Mouse (Mus musculus): Measurements from ENCODE around the gene Trmt10b. TPM values are rescaled to one million over a fixed set of nuclear protein-coding genes. Genes with fewer than 3 reads are reported as not detected.
A peak's percentile ranks its signal among the peaks of the same experiment; 100 is the strongest.

Trmt10b gene
- polyA plus RNA-seq (2012), result 0.53 and 2.0 TPM in 2 replicates

- no peak for TF ChIP-seq GATA1 (IDR thresholded peaks at IDR 0.05; ENCODE audit: low read length)
These were observed at the start of gene Trmt10b for GRCm38 (mm10) chr4:45296662-45297564. Gene Trmt10b (plus strand): TSS chr4:45297127.

- TF ChIP-seq GATA1 (IDR thresholded peaks at IDR 0.05; ENCODE audit: low read length), result no peak
These were observed 45.7 kb upstream of the Trmt10b start for GRCm38 (mm10) chr4:45251265-45251664.

DNA sequence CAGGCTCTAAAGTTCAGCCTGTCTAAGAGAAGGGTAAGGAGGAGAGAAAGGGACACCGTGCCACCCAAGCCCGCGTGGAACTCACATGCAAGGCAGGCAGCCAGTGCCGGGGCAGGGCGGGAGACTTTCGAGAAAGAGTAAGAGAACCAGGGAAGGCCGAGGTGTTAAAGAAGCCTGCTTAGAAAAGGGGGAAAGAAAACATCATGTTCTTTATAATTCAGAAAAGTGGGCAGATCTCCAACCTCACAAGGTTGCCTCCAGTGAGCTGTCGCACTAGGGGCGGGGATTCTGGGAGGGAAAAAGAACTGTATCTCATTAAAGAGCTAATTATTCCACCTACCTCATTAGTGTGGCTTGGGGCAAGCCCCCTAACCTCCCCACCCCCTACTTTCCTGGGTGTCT is 44.1 kb upstream of the Trmt10b start:
- TF ChIP-seq GATA1 (IDR thresholded peaks at IDR 0.05; ENCODE audit: low read length), result no peak

DNA sequence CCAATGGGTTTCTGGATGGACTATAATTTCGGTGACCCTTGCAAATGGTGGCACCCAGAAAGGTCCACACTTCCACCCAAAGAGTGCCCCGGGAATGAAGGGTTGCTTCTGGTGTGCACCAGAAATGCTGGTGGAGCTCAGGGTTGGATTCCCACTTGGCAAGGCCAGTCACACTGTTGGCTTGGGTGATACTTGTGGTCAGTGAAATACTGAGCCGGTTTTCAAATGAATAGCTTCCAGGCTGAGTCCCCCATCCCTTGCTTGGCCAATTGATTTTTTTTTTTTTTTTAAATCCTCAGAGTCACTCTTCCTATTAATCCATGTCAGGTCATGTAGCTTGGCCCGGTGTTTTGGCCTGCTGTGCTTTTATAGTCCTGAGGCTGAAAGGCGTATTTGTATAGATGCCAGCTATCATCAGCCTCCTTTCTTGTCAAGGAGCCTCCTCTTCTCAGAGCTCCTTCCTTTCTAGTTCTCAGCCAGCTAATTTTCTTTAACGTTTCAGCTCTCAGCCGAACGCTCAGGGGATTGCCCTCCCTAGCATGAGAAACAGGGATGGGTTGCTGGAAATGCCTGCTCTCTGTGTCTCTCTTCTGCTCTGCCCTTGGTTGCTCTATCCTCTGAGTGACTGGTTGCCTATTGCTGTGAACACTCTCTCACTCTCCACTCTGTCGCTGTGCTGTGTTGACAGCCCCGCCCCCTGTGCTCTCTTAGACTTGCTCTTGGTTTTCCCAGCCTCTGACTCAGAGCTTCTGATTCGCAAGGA is 42.9 kb upstream of the Trmt10b start:
- no peak for TF ChIP-seq GATA1 (IDR thresholded peaks at IDR 0.05; ENCODE audit: low read length)

DNA sequence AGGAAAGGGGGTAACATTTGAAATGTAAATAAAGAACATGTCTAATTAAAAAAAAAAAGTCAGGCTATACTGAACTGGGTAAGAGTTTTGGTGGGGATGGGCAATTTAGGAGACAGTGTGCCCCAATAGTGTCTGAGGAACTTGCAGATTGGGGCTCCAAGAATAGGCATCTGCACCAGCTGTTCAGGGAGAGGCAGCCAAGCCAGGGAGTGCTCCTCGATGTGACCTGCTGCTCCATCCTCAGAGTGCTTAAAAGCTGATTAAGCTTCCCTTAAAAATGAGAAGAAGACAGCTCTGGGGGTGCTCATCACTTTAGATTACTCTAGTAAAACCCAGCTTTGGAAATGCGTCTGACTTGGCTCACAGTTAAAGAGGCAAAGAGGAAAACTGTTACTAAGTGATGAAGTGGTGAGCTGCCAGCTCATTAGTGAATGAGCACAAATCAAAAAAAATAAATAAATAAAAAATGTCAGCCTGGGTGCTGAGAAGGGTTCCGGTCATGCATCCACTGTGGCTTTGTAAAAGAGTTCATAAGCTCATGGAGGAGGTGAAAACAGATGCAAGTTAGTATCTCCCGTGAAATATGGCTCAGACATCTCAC is 37.6 kb upstream of the Trmt10b start:
- no peak for TF ChIP-seq GATA1 (IDR thresholded peaks at IDR 0.05; ENCODE audit: low read length)

GRCm38 (mm10) chr4:45261551-45261950 is 35.4 kb upstream of the Trmt10b start:
- TF ChIP-seq GATA1 (IDR thresholded peaks at IDR 0.05; ENCODE audit: low read length), result no peak

GRCm38 (mm10) chr4:45267883-45268282 is 29.0 kb upstream of the Trmt10b start:
- peak; percentile 76 for TF ChIP-seq GATA1 (IDR thresholded peaks at IDR 0.05; ENCODE audit: low read length)

GRCm38 (mm10) chr4:45271041-45271452 is 25.9 kb upstream of the Trmt10b start:
- no peak for TF ChIP-seq GATA1 (IDR thresholded peaks at IDR 0.05; ENCODE audit: low read length)

DNA sequence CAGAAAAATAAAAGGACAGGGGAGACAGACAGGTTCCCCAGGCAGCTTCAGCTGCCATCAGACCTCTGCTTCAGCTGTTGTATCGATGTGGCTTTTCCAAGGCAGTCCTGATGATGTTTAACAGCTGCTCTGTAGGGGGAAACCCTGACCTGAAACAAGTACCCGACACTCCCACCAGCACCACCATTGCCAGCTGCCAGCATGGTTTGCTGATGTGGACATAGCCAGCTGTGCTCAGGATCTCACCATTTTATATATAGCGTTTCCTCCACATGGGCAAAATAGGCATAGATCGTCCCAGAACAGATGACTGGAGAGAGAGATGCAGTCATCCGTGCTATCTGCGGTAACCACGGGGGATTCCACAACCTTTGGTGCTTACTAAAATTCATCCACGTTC is 21.2 kb upstream of the Trmt10b start:
- TF ChIP-seq GATA1 (IDR thresholded peaks at IDR 0.05; ENCODE audit: low read length), result no peak

DNA sequence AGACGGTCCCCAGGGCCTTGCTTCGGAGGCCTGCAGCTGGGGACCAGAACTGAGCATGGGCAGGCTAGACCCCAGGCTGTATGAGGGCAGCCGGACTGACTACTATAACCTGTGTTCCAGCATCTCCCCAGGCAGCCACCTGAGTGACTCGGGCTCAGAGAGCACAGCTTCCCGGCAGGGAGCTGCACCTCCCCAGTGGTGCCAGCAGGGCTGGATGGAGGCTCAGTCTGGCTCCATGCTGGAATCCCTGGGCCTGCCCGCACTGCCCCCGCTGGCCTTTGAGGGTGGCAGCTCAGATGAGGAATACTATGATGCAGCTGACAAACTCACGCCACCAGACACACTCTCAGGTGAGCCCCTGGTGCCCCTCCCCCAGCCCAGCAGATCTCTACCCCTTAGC is 17.6 kb upstream of the Trmt10b start:
- no peak for TF ChIP-seq GATA1 (IDR thresholded peaks at IDR 0.05; ENCODE audit: low read length)

- no peak for TF ChIP-seq GATA1 (IDR thresholded peaks at IDR 0.05; ENCODE audit: low read length)
These were observed 16.9 kb upstream of the Trmt10b start for GRCm38 (mm10) chr4:45279981-45280548.

- no peak for TF ChIP-seq GATA1 (IDR thresholded peaks at IDR 0.05; ENCODE audit: low read length)
These were observed 10.6 kb upstream of the Trmt10b start for GRCm38 (mm10) chr4:45286318-45286717.

- no peak for TF ChIP-seq GATA1 (IDR thresholded peaks at IDR 0.05; ENCODE audit: low read length)
These were observed 9.0 kb upstream of the Trmt10b start for GRCm38 (mm10) chr4:45287906-45288305.

DNA sequence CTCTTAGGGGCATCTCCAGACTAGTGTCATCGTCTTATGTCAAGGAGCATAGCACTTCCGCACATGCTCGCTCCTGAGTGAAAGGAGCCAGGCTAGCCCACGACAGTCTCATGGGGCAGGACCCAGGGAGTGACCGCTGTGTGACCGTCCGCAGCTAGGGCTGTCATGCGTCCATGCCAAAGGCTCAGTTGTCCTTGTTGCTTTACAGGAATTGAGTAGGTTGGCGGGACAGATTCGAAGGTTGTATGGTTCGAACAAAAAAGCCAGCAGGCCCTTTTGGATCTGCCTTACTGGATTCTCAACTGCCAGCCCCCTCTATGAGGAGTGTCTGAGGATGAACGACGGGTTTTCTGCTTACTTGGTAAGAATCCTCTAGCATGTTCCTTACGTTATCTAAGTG is 8.6 kb downstream of the Trmt10b start:
- no peak for TF ChIP-seq GATA1 (IDR thresholded peaks at IDR 0.05; ENCODE audit: low read length)

DNA sequence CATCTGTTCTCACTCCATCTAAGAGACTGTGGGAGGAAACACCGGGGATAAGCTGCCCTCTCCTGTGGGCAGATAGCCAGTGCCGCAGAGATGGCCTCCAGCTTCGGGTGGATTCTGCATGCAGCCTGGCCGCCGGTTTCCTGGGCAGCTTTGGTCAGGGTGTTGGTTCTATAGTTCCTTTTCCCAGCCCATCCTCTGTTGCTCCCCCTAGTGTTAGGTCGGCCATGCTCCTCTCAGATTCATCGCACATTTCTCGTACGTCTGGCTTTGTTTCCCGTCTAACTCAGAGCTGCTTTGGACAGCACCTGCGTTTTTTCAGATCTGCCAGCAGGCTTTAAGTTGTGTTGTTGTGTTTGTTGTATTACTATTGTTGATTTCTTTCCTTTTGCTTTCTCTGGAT is 11.1 kb downstream of the Trmt10b start:
- TF ChIP-seq GATA1 (IDR thresholded peaks at IDR 0.05; ENCODE audit: low read length), result no peak

DNA sequence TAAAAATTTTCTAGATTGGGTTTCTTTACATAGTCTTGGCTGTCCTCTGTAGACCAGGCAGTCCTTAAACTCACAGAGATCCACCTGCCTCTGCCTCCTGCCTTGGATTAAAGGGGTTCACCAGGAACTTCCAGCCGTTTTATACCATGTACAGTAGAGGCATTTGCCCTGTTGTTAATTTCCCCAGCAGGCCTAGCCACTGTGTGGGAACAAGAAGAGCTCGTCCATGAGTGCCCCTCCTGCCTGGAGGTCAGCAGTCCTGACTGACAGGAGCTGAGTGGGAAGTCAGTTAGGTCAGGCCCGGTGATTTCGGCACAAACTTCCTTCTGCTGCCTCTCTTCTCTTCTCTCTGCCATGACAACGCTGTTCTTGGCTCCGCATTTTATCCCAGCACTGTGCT is 11.7 kb downstream of the Trmt10b start:
- no peak for TF ChIP-seq GATA1 (IDR thresholded peaks at IDR 0.05; ENCODE audit: low read length)
